Mouse (Mus musculus) heart, adult 2 months (tissue): ENCODE measurements around the gene Aunip. TPM values are rescaled to one million over a fixed set of nuclear protein-coding genes. Genes with fewer than 3 reads are reported as not detected.

Source experiments
- DNase-seq, 2 experiments: peaks; one replicate each; pipeline ENCODE4 v3.0.0; 2021
- H3K27ac ChIP-seq: fragments of 200-600 bp; 2 replicates; pipeline ENCODE4 v1.8.1; 2022
- H3K27me3 ChIP-seq: fragments of 200-500 bp; 2 replicates; pipeline ENCODE4 v1.6.1; 2012; ENCODE audit warnings: mild to moderate bottlenecking, low read length, inconsistent platforms, mixed read lengths; ENCODE audit not compliant: control insufficient read depth, insufficient read depth
- H3K36me3 ChIP-seq: fragments of 200-500 bp; 2 replicates; pipeline ENCODE4 v1.6.1; 2012; ENCODE audit warnings: low read length, inconsistent platforms; ENCODE audit not compliant: control insufficient read depth, insufficient read depth
- H3K4me1 ChIP-seq: fragments of 200-500 bp; 2 replicates; pipeline ENCODE4 v1.6.1; 2011; ENCODE audit warnings: low read length; ENCODE audit not compliant: control insufficient read depth, insufficient read depth
- H3K4me3 ChIP-seq: fragments of 200-600 bp; 2 replicates; pipeline ENCODE4 v1.8.1; 2022
- H3K79me2 ChIP-seq: fragments of 200-500 bp; replicated peaks from 2 replicates; pipeline ENCODE4 v1.6.1; 2012; ENCODE audit warnings: mild to moderate bottlenecking, inconsistent platforms, low read length, moderate library complexity, mixed read lengths; ENCODE audit not compliant: control insufficient read depth, insufficient read depth
- H3K9ac ChIP-seq: fragments of 200-500 bp; 2 replicates; pipeline ENCODE4 v1.6.1; 2012; ENCODE audit warnings: low read depth, mild to moderate bottlenecking, control low read depth, inconsistent platforms, low read length, mixed read lengths
- CTCF ChIP-seq: fragments of 200-600 bp; IDR thresholded peaks from 2 replicates; pipeline ENCODE4 v1.8.1; 2022; ENCODE audit warnings: antibody characterized with exemption, mild to moderate bottlenecking, moderate library complexity
- EP300 ChIP-seq: fragments of 200-500 bp; IDR thresholded peaks from 2 replicates; pipeline ENCODE4 v1.6.1; 2011; ENCODE audit warnings: low read depth, low read length, control low read depth; ENCODE audit not compliant: insufficient read depth
- POLR2A ChIP-seq: fragments of 200-500 bp; IDR thresholded peaks from 2 replicates; pipeline ENCODE4 v1.6.1; 2011; ENCODE audit warnings: mild to moderate bottlenecking, low read depth, low read length, control low read depth; ENCODE audit not compliant: insufficient read depth
- WGBS: fragments of 180-500 bp; shearing (Covaris S2); methylation state at CpG from one replicate; pipeline ENCODE4 v1.1.7; 2018; 5-methylcytosine and 5-hydroxymethylcytosine counted together
- intact Hi-C: fragments of 180-260 bp; cut with DNase I; formaldehyde crosslinking; loops from one replicate; pipeline ENCODE4 v1.15.1; 2025
- polyA plus RNA-seq: library from polyadenylated mRNA; depleted of rRNA; stranded (reverse); fragments of >200 nt; gene quantifications from 2 replicates; pipeline ENCODE4 v1.2.3, GENCODE M21; 2012
- total RNA-seq, 2 experiments: library from RNA; stranded (reverse); gene quantifications; 2 replicates each; pipeline ENCODE4 v1.2.3; 2021

Gene Aunip
- total and polyA plus RNA-seq, 3 experiments = 0.18 TPM; not detected in 1

DNA sequence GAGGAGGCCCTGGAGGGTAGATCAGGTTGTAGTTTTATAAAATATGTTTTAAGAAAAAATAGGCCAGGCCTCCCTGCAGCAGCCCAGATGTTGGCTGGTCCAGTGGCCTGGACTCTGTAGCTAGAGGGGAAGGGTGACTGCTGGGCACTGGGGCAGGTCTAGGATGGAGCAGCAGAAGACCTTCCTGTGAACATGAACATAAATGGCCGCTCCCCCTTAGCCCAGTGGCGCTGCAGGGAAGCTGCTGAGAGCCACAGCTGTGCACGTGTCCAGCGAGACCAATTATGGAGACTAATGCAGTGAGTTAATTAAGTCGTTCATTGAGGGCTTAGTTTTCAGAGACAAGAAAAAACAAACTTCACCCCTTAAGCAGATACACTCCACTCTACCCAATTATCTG is 15.0 kb downstream of the Aunip start:
- no peak overlapping the region for H3K4me3 ChIP-seq
- no peak overlapping the region for H3K27ac ChIP-seq
- no peak for TF ChIP-seq EP300
- TF ChIP-seq CTCF = no peak
- H3K9ac ChIP-seq = no peak overlapping the region
- no peaks in the 10 kb centered on the region for H3K4me1 ChIP-seq
- peaks cover 3% of the 10 kb centered on the region for H3K36me3 ChIP-seq
- intact Hi-C loops = no loop called here
- DNase-seq = no peak
- no peaks in the 10 kb centered on the region for H3K27me3 ChIP-seq
- no peaks in the 10 kb centered on the region for H3K79me2 ChIP-seq
- 77% methylated on average over 5 of the region's 5 CpGs for WGBS

DNA sequence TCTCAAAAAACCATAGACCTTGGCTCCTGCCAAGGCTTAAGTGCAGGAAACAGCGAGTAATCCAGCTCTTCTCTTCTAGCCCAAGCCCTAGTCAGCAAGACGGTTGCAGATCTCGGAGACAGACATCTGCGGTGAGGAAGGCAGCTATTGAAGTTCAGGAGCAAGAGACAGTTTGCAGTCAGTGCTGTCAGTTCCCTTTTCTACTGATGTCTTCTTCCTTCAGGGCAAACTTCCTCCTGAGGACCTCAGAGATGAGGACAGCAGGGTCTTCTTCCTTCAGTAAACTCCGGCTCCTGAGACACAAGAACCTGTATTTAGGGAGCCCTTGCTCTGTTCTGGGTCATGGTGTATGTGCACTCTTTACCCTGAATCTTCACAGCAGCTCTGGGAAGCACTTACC is 15.4 kb downstream of the Aunip start:
- Histone ChIP-seq H3K27me3 (no peaks in the 10 kb centered on the region), H3K9ac (no peak overlapping the region), H3K27ac (no peak overlapping the region), H3K36me3 (peaks cover 3% of the 10 kb centered on the region), H3K4me3 (no peak overlapping the region), H3K79me2 (no peaks in the 10 kb centered on the region), H3K4me1 (no peaks in the 10 kb centered on the region)
- TF ChIP-seq EP300 (no peak), POLR2A (no peak), CTCF (no peak)
- WGBS = 72% methylated on average over 5 of the region's 5 CpGs
- DNase-seq = no peak
- intact Hi-C loops = no loop called here

DNA sequence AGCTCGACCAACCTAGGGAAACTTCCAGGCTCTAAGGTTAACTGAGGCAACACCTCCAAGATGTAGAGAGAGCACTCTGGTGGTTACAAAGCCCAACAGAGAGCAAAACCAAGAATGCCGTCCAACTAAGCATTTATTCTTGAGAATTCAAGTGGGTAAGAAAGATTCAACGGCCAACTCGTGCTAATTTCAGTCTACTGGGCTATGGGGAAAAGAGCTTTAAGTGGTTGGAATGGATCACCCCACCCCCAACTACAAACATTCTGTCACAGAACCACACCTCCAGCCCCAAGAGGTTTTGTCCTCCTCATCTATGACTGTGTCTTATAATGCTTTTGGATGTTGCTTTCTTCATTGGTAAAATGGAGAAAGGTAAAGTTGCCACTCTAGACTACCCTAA is 22.1 kb downstream of the Aunip start:
- intact Hi-C loops = no loop called here
- no peak overlapping the region for H3K27ac ChIP-seq
- TF ChIP-seq POLR2A = no peak
- TF ChIP-seq EP300 = no peak
- no peak for TF ChIP-seq CTCF

DNA sequence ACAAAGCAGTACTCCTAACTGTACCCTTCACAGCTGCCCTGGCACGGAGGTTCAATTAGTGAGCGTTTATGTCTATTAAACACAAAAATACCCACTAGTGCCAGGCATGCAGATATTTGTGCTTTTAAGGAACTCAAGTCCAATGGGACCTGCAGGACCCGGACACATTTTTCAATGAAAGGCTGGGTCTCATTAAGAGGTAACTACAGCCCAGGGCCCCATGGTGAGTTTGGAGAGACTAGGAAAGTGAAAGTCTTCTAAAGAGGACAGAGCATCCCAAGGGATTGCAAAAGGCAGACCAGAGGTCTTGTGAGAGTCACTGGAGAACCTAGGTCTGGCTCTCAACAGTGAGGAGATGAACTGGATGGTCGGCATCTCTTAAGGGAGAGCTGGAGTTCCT is 22.6 kb downstream of the Aunip start:
- no peak for TF ChIP-seq CTCF
- no peak for TF ChIP-seq POLR2A
- no peak for TF ChIP-seq EP300
- H3K4me1 ChIP-seq = peaks cover 3% of the 10 kb centered on the region
- DNase-seq = no peak
- H3K9ac ChIP-seq = peak overlapping the region; percentile 28; the same call in 1 of the 2 replicates
- no peaks in the 10 kb centered on the region; the same call in 1 of the 2 replicates for H3K79me2 ChIP-seq
- no peak overlapping the region; the same call in 1 of the 2 replicates for H3K27ac ChIP-seq
- H3K4me3 ChIP-seq = no peak overlapping the region; the same call in 1 of the 2 replicates
- 76% methylated on average over 4 of the region's 4 CpGs for WGBS
- intact Hi-C loops = no loop called here
- H3K27me3 ChIP-seq = no peaks in the 10 kb centered on the region
- 0 out of 2 replicates have a peak, but pooled peaks cover 2% of the 10 kb centered on the region for H3K36me3 ChIP-seq

More for the DNA sequence above, 22.1 kb downstream of the Aunip start:
- Histone ChIP-seq H3K27me3 (no peaks in the 10 kb centered on the region), H3K4me3 (no peak overlapping the region), H3K79me2 (no peaks in the 10 kb centered on the region; the same call in 1 of the 2 replicates), H3K36me3 (0 out of 2 replicates have a peak, but pooled peaks cover 2% of the 10 kb centered on the region), H3K4me1 (peaks cover 3% of the 10 kb centered on the region), H3K9ac (no peak overlapping the region)
- DNase-seq = no peak
- WGBS = 57% methylated on average over 4 of the region's 4 CpGs

DNA sequence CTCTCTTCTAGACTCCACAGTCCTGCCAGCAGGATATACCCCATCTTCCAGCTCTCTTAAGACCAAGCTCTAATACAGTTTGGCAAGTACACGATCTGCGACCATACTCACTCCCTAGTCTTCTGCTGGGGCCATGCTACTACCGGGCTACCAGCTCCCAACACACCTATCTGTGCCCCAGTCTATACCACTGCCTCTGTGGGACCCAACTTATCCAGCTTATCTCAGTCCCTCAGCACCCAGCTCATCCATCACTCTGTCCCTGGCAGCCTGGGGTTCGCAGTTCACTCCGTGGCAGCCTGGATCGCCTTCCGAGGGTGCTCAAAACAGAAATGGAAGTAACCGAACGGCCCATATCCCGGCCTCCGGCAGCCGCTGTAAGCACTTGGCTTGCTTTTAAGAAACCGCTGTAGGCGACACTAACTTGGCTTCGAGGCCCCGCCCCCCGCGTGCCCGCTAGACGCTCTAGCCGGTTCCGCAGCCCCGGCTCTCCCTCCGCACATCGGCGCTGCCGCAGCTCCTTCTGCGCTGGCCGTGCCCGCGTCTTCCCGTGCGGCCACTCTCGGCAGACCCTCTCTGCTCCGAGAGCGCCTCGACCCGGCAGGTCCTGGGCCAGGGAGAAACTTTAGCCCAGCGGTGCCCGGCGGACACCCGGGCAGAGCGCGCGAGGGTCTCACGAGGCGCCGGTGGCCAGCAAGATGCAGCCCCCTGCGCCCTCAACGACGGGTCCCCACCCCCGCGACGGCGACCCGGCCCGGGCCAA is 23.5 kb downstream of the Aunip start:
- Histone ChIP-seq H3K36me3 (no peaks in the 10 kb centered on the region), H3K4me1 (peaks cover 3% of the 10 kb centered on the region), H3K9ac (peak overlapping the region; percentile 93), H3K27me3 (no peaks in the 10 kb centered on the region), H3K4me3 (peak overlapping the region; percentile 80), H3K27ac (peak overlapping the region; percentile 92), H3K79me2 (no peaks in the 10 kb centered on the region; the same call in 1 of the 2 replicates)
- 2% methylated on average over 57 of the region's 57 CpGs for WGBS
- DNase-seq = peak; percentile 80 to 85
- TF ChIP-seq POLR2A = no peak
- no peak for TF ChIP-seq EP300
- no peak for TF ChIP-seq CTCF
- intact Hi-C loops = no loop called here
